Mouse (Mus musculus): Measurements from ENCODE around the gene Cyth3. TPM values are rescaled to one million over a fixed set of nuclear protein-coding genes. Genes with fewer than 3 reads are reported as not detected.

Cyth3 gene
- polyA plus RNA-seq, 1 experiment from 2014 or later, result 42.4 TPM

- no peak overlapping the region for H3K27ac ChIP-seq (replicated peaks)
- H3K9me3 ChIP-seq, result no peaks in the 10 kb centered on the region
- no peaks in the 10 kb centered on the region for H3K27me3 ChIP-seq
- WGBS, result 93% methylated on average over 8 of the region's 8 CpGs
- peaks cover 29% of the 10 kb centered on the region for H3K4me1 ChIP-seq (replicated peaks)
- ATAC-seq (ENCODE audit: low FRiP score, low read depth), result no peak
- no peak overlapping the region for H3K4me2 ChIP-seq
- no peak overlapping the region for H3K9ac ChIP-seq
- no peak overlapping the region for H3K4me3 ChIP-seq
- no peaks in the 10 kb centered on the region for H3K36me3 ChIP-seq
Measured at GRCm38 (mm10) chr5:143630738-143631137, 8.5 kb downstream of the Cyth3 start.

DNA sequence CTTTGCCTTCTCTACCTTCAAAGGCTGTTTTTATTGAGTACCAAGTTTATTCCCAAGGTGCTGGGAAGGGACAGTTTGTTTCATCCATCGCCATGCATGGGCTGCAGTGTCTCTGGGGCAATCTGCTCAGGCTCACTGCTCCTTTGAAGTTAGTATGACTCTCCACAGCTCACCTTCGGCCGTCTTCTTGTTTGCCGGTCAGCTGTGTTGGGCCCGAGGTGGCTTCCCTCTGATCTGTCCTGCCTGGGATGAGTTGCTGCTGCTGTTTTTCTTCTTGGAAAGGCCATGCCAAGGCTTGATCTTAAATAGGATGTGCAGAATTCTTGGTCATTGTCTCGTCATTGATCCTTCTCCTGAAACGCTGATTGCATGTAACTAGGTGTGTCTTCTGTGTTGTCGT, 9.3 kb downstream of the Cyth3 start:
- no peak overlapping the region for H3K27ac ChIP-seq (replicated peaks)
- H3K9ac ChIP-seq, result no peak overlapping the region
- ATAC-seq (ENCODE audit: low FRiP score, low read depth), result no peak
- 93% methylated on average over 8 of the region's 8 CpGs for WGBS
- no peaks in the 10 kb centered on the region for H3K27me3 ChIP-seq
- H3K4me2 ChIP-seq, result no peak overlapping the region
- no peaks in the 10 kb centered on the region for H3K9me3 ChIP-seq
- peaks cover 26% of the 10 kb centered on the region for H3K4me1 ChIP-seq (replicated peaks)
- no peaks in the 10 kb centered on the region for H3K36me3 ChIP-seq
- no peak overlapping the region for H3K4me3 ChIP-seq

DNA sequence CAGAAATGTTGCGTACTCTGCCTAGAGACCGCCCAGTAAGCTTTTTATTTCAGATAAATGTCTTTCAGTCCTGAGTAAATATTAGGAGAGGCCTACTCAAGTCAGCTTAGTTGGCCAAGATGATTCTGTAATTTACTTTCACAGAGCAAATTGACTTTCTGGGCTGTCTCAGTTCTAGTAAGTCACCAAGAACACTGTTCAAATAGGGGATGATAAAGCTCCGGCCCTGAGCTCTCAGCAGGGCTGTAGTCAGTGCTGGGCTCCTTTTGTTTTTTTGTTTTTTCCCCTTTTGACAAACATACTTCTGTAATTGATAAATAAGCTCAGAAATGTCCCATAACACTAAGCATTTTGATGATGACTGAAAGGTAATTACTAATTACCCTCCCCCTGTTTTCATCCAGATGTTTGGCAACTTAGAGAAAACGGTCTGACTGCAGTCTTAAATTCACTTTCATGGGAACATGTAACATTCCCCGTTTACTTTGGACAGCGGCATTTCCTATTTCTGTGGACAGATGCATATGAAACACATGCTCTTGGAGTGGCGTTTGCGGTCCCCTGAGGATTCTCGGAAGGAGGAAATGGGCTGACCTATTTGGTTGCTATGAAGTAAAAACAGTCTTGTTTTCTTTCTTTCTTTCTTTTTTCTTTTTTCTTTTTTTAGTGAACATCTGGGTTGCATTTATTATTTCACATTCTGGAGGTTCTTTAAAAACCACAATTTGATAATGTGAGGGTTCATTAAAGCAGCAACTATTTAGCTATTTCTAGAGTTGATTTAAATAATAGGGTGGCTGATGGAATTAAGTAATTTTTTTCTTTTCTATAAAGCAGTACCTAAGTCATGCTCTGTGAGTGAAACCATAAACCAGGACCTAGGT, 10.7 kb downstream of the Cyth3 start:
- H3K36me3 ChIP-seq, result no peaks in the 10 kb centered on the region
- peak overlapping the region; percentile 63; the same call in 1 of the 2 replicates for H3K27ac ChIP-seq (replicated peaks)
- no peaks in the 10 kb centered on the region for H3K27me3 ChIP-seq
- peaks cover 29% of the 10 kb centered on the region for H3K4me1 ChIP-seq (replicated peaks)
- WGBS, result 59% methylated on average over 9 of the region's 9 CpGs
- H3K9ac ChIP-seq, result no peak overlapping the region
- ATAC-seq (ENCODE audit: low FRiP score, low read depth), result no peak
- H3K4me2 ChIP-seq, result 0 out of 2 replicates have a peak overlapping the region, but pooled peaks have one; percentile 4
- H3K4me3 ChIP-seq, result no peak overlapping the region
- H3K9me3 ChIP-seq, result no peaks in the 10 kb centered on the region

DNA sequence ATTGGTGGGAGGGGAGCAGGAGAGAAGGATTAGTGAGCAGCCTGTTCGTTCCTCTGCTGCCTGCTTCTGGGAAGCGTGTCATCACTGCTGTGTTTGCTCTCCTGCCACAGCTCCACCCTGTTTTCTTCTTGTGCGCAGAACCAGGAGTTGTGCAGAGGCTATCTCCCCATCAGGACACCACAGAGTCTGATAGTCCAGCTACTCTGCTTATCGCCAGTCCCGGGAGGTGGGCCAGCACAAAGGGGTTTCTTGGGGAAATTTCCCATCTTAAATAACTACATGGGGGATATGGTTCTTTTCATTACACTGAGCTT, 11.3 kb downstream of the Cyth3 start:
- Histone ChIP-seq H3K9ac (no peak overlapping the region), H3K4me1 (replicated peaks) (peaks cover 29% of the 10 kb centered on the region), H3K27me3 (no peaks in the 10 kb centered on the region), H3K9me3 (no peaks in the 10 kb centered on the region), H3K27ac (replicated peaks) (peak overlapping the region; percentile 63; the same call in 1 of the 2 replicates), H3K4me3 (no peak overlapping the region), H3K4me2 (0 out of 2 replicates have a peak overlapping the region, but pooled peaks have one; percentile 4), H3K36me3 (no peaks in the 10 kb centered on the region)
- 55% methylated on average over 5 of the region's 5 CpGs for WGBS
- no peak for ATAC-seq (ENCODE audit: low FRiP score, low read depth)

DNA sequence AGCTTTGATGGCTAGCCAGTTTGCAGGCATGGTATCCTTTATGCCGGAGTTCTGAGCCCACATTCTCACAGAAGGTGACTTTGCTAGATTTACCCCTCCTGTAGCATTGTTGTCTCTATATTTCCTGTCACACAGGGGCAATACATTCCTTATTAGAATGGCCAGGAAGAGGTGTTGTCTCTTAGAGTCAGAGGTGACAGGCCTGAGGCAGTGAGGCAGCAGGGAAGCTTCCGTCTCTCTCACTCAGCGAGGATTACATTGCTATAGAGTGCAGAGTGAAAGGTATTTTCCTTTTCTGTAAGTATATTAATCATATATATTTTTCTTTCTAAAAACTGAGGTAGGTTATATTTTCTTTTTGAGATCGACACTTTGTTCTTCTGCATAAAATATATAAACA, 11.6 kb downstream of the Cyth3 start:
- ATAC-seq (ENCODE audit: low FRiP score, low read depth), result no peak
- Histone ChIP-seq H3K9ac (no peak overlapping the region), H3K36me3 (no peaks in the 10 kb centered on the region), H3K27me3 (no peaks in the 10 kb centered on the region), H3K4me1 (replicated peaks) (peaks cover 29% of the 10 kb centered on the region), H3K27ac (replicated peaks) (peak overlapping the region; percentile 63; the same call in 1 of the 2 replicates), H3K9me3 (no peaks in the 10 kb centered on the region), H3K4me3 (no peak overlapping the region), H3K4me2 (no peak overlapping the region)
- WGBS, result 72% methylated on average over 4 of the region's 4 CpGs

- Histone ChIP-seq H3K4me1 (replicated peaks) (peaks cover 29% of the 10 kb centered on the region), H3K4me3 (no peak overlapping the region), H3K36me3 (no peaks in the 10 kb centered on the region), H3K27ac (replicated peaks) (no peak overlapping the region), H3K9me3 (no peaks in the 10 kb centered on the region), H3K9ac (no peak overlapping the region), H3K27me3 (no peaks in the 10 kb centered on the region), H3K4me2 (no peak overlapping the region)
- ATAC-seq (ENCODE audit: low FRiP score, low read depth), result no peak
- 64% methylated on average over 12 of the region's 12 CpGs for WGBS
Measured at GRCm38 (mm10) chr5:143634550-143635112, 12.4 kb downstream of the Cyth3 start.

DNA sequence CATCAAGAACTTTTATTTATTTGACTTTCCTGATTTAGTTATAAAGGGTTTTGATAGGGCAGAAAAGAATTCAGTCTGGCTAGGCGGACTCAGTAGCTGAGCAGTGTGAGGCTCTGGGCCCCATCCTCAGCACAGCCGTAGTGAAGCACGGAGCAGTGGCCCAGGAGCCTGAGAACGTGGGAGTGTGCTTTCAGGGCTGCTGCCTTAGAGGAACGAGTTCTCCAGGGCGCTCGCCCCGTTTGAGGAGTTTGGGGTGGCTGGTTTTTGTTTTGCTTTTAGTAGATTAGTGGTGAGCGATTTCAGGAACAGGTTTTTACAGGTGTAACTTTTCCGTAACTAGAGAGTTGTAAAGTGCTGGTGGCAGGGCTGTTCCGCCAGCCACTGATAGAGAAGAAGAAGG, 13.1 kb downstream of the Cyth3 start:
- H3K27ac ChIP-seq (replicated peaks), result no peak overlapping the region
- no peaks in the 10 kb centered on the region for H3K9me3 ChIP-seq
- peaks cover 29% of the 10 kb centered on the region for H3K4me1 ChIP-seq (replicated peaks)
- H3K4me3 ChIP-seq, result no peak overlapping the region
- 81% methylated on average over 11 of the region's 11 CpGs for WGBS
- no peak for ATAC-seq (ENCODE audit: low FRiP score, low read depth)
- H3K9ac ChIP-seq, result no peak overlapping the region
- H3K36me3 ChIP-seq, result no peaks in the 10 kb centered on the region
- no peak overlapping the region for H3K4me2 ChIP-seq
- no peaks in the 10 kb centered on the region for H3K27me3 ChIP-seq

GRCm38 (mm10) chr5:143636173-143636572, 13.9 kb downstream of the Cyth3 start:
- ATAC-seq (ENCODE audit: low FRiP score, low read depth), result no peak
- Histone ChIP-seq H3K4me1 (replicated peaks) (peaks cover 29% of the 10 kb centered on the region), H3K27ac (replicated peaks) (no peak overlapping the region), H3K9me3 (no peaks in the 10 kb centered on the region), H3K4me2 (no peak overlapping the region), H3K9ac (no peak overlapping the region), H3K27me3 (no peaks in the 10 kb centered on the region), H3K4me3 (no peak overlapping the region), H3K36me3 (no peaks in the 10 kb centered on the region)
- 82% methylated on average over 7 of the region's 7 CpGs for WGBS

- H3K27ac ChIP-seq (replicated peaks), result no peak overlapping the region
- WGBS, result 75% methylated on average over 11 of the region's 11 CpGs
- no peak for ATAC-seq (ENCODE audit: low FRiP score, low read depth)
Measured at GRCm38 (mm10) chr5:143637832-143638420, 15.7 kb downstream of the Cyth3 start.

DNA sequence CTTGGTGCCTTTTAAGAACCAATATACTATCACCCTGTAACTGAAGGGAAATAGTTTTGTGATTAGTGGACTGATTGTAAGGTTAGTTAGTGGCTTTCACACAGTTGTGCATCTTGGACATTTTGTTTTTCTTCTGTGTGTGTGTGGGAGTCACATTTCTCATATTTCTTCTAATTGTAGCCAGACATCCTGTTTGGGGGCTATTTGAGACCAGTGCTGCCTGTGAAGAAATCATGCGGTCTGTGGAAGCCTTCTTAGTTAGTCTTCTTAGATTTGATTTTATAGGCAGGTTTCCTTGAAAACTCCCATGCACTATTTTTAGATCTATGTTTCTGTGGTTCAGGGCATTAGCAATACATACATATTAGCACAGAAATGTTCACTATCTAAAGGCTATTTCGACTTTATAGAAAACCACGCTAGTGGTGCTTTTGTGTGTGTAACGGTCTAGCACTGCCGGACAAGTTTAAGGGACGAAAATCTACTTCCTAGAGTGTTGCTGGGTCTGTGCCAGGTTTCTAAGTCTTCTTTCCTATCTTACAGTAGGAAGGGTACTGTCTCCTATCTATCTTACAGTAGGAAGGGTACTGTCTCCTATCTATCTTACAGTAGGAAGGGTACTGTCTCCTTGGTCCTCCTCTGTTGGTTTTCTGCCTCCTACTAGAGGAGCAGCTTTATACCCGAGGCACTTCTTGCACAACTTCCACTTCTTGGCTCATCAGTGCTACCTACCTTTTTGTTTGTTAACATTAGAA, 16.4 kb downstream of the Cyth3 start:
- ATAC-seq (ENCODE audit: low FRiP score, low read depth), result no peak
- H3K9me3 ChIP-seq, result no peaks in the 10 kb centered on the region
- H3K36me3 ChIP-seq, result no peaks in the 10 kb centered on the region
- H3K4me3 ChIP-seq, result no peak overlapping the region
- 0 out of 2 replicates have a peak overlapping the region, but pooled peaks have one; percentile 39 for H3K27ac ChIP-seq (replicated peaks)
- no peak overlapping the region for H3K4me2 ChIP-seq
- peaks cover 23% of the 10 kb centered on the region for H3K4me1 ChIP-seq (replicated peaks)
- WGBS, result 71% methylated on average over 7 of the region's 7 CpGs
- H3K27me3 ChIP-seq, result no peaks in the 10 kb centered on the region
- H3K9ac ChIP-seq, result no peak overlapping the region

More at GRCm38 (mm10) chr5:143637832-143638420, 15.7 kb downstream of the Cyth3 start:
- H3K36me3 ChIP-seq, result no peaks in the 10 kb centered on the region
- H3K4me3 ChIP-seq, result no peak overlapping the region
- H3K9ac ChIP-seq, result no peak overlapping the region
- H3K4me1 ChIP-seq (replicated peaks), result peaks cover 29% of the 10 kb centered on the region
- no peak overlapping the region for H3K4me2 ChIP-seq
- H3K9me3 ChIP-seq, result no peaks in the 10 kb centered on the region
- no peaks in the 10 kb centered on the region for H3K27me3 ChIP-seq

DNA sequence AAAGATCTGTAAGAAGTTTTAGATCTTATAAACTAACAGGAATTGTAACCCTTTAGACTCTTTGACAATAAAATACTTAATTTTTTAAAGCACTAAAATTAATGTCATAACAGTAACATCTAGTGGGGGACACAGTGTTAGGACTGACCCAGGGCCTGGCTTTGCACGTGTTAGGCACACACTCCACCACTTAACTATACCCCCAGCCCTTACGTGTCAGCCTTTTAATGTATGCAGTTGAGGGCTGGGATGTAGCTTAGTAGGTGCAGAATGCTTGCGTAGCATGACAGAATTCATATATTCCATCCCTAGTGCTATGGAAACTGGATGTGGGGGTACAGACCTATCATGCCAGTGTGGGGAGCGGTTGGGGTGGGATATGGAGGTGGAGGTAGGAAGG, 17.1 kb downstream of the Cyth3 start:
- Histone ChIP-seq H3K27me3 (no peaks in the 10 kb centered on the region), H3K4me3 (no peak overlapping the region), H3K9me3 (no peaks in the 10 kb centered on the region), H3K27ac (replicated peaks) (no peak overlapping the region), H3K4me1 (replicated peaks) (peaks cover 19% of the 10 kb centered on the region), H3K36me3 (no peaks in the 10 kb centered on the region), H3K4me2 (no peak overlapping the region), H3K9ac (no peak overlapping the region)
- ATAC-seq (ENCODE audit: low FRiP score, low read depth), result no peak
- WGBS, result 97% methylated on average over 4 of the region's 4 CpGs

DNA sequence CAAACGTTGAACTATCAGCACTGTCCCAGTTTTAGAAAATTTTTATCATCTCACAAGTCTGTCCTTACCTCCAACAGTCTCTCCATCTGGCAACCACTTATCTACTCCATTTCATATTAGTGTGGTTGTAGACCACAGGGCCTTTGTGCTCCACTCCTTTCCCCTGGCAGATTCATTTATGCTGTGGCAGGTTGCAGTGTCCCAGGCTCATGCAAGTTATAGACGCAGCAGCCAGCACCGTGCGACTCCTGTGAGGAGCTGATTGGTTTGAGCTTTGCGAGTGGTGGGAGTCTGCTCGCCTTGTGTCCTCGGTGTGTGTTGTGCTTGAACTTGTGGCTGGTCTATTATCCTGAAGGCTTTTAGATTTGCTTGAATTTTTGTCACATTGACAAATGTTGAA, 17.6 kb downstream of the Cyth3 start:
- ATAC-seq (ENCODE audit: low FRiP score, low read depth), result no peak

More for the DNA sequence above, 17.6 kb downstream of the Cyth3 start:
- no peak overlapping the region for H3K27ac ChIP-seq (replicated peaks)
- no peaks in the 10 kb centered on the region for H3K9me3 ChIP-seq
- H3K4me1 ChIP-seq (replicated peaks), result peaks cover 16% of the 10 kb centered on the region
- no peaks in the 10 kb centered on the region for H3K27me3 ChIP-seq
- H3K4me3 ChIP-seq, result no peak overlapping the region
- H3K36me3 ChIP-seq, result no peaks in the 10 kb centered on the region
- H3K9ac ChIP-seq, result no peak overlapping the region
- no peak overlapping the region for H3K4me2 ChIP-seq
- WGBS, result 86% methylated on average over 7 of the region's 7 CpGs
